Mouse (Mus musculus): Measurements from ENCODE around the gene Pth. TPM values are rescaled to one million over a fixed set of nuclear protein-coding genes. Genes with fewer than 3 reads are reported as not detected.

Pth gene
- not detected in 2 replicates for polyA plus RNA-seq (2012; rRNA removed)

DNA sequence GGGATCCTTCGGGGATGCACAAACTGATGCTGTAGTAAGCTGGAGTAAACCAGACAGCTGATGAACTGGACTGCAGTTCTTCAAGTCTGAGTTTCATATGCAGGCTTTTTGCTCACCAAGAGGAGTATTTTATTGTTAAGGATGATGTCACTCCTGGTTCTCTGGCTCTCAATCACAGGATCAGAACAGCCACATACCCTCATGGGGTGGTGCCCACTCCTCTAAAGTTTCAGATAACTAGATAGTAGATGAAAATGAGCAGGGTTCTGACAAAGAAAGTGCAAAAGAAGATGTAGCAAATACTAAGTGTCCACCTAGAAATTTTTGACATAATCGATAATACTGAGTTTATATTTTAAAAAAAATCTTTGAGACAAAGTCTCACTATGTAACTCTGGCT is at the start of gene Pth:
Gene Pth (minus strand): TSS at position 101 of the 400 bp plus-strand sequence.

DNA sequence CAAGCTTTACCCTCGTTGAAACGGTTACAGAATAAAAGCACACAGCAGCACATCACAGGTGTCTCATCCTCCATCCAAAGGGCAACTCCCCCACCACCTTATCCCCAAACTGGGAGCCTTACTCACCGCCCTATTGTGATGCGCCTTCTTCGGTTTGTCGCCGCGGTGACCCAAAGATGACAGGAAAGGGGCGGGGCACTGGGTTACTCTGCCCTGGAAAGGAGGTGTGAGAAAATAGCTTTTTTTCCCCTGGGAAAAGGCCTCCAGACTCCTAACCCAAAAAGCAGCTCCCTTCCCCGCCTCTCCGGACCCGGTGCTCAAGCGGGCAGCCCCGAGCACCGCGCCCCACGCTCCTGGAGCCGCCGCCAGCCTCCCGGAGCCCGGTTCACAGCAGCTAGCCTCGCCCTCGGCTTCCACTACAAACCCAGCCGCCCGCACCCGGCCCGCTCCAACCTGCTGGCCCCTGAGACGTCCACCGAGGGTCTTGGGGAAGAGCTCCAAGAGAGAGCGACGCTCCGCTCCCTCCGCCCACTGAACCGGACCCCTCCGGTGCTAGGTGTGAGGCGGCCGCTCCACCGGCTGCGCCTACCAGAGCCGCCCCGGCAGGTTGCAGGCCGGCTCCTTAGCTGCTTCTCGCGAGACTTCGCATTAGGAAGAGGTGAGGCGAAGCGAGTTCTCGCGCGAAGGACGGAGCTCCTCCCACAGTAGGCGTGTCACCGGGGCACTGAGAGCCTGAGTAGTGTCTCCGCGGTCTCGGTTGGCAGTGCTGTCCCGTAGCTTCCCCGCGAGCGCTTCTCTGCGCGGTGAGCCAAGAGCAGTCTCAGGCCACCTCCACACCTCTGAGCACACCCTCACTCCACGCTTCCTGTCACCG is 19.4 kb downstream of the Pth start, which contains the start of gene Btbd10:
Gene Btbd10 (minus strand): TSS at position 647 of the 874 bp plus-strand sequence.

Other genes with a start within 250 kb of the Pth start
- 12.0 and 12.8 TPM in 2 replicates for gene Arntl, start 181.1 kb downstream of the Pth start, polyA plus RNA-seq (2012; rRNA removed)
- gene Btbd10, start 19.2 kb downstream of the Pth start, polyA plus RNA-seq (2012; rRNA removed), result 3.9 and 4.1 TPM in 2 replicates
- gene Far1, start 125.3 kb upstream of the Pth start, polyA plus RNA-seq (2012; rRNA removed), result 9.6 and 10.3 TPM in 2 replicates

All from liver, embryonic 18 days (tissue).